Mouse (Mus musculus) MEL (cell line): Measurements from ENCODE around the gene Apod. TPM values are rescaled to one million over a fixed set of nuclear protein-coding genes. Genes with fewer than 3 reads are reported as not detected.

Experiments
- DNase-seq: peaks from one replicate; pipeline ENCODE4 v3.0.0; 2011; ENCODE audit warnings: low read depth, low spot score
- H3K27ac ChIP-seq: 2 replicates; pipeline ENCODE4 v1.5.1; 2012; ENCODE audit warnings: low read depth, mild to moderate bottlenecking, control low read depth, low read length, moderate library complexity; ENCODE audit not compliant: control insufficient read depth
- H3K27me3 ChIP-seq, 2 experiments: fragments of 150-350 bp in 1 of 2; sonication (generic) in 1 of 2; 2 replicates each; pipeline ENCODE4 v1.6.1; 2012; ENCODE audit warnings: low read length in 2 of 2, mild to moderate bottlenecking in 2 of 2, improper control_type of control experiment in 1 of 2, moderate library complexity in 1 of 2; ENCODE audit not compliant: insufficient read depth in 2 of 2, control insufficient read depth in 1 of 2
- H3K36me3 ChIP-seq, 2 experiments: 2 replicates each; pipeline ENCODE4 v1.6.1; 2012 to 2014; ENCODE audit warnings: low read length in 2 of 2, improper control_type of control experiment in 1 of 2, inconsistent platforms in 1 of 2, mild to moderate bottlenecking in 1 of 2; ENCODE audit not compliant: insufficient read depth in 2 of 2, control insufficient read depth in 1 of 2
- H3K4me1 ChIP-seq, 2 experiments: fragments of 150-350 bp in 1 of 2; sonication (generic) in 1 of 2; 2 replicates each; pipeline ENCODE4 v1.6.1; 2012; ENCODE audit warnings: low read length in 2 of 2, improper control_type of control experiment in 1 of 2, mild to moderate bottlenecking in 1 of 2; ENCODE audit not compliant: insufficient read depth in 2 of 2, control insufficient read depth in 1 of 2
- H3K4me3 ChIP-seq, 2 experiments: fragments of 150-350 bp in 1 of 2; sonication (generic) in 1 of 2; 2 replicates each; pipeline ENCODE4 v1.5.1; 2012; ENCODE audit warnings: low read depth in 2 of 2, low read length in 2 of 2, mild to moderate bottlenecking in 2 of 2, moderate library complexity in 2 of 2, control low read depth in 1 of 2, improper control_type of control experiment in 1 of 2; ENCODE audit not compliant: control insufficient read depth in 1 of 2, insufficient read depth in 1 of 2
- H3K79me2 ChIP-seq: 2 replicates; pipeline ENCODE4 v1.6.1; 2012; ENCODE audit warnings: mild to moderate bottlenecking, low read length, moderate library complexity; ENCODE audit not compliant: control insufficient read depth, poor library complexity, insufficient read depth
- H3K9ac ChIP-seq: 2 replicates; pipeline ENCODE4 v1.6.1; 2012; ENCODE audit warnings: low read depth, mild to moderate bottlenecking, control low read depth, low read length, moderate library complexity; ENCODE audit not compliant: control insufficient read depth, poor library complexity, severe bottlenecking
- H3K9me3 ChIP-seq: fragments of 150-350 bp; sonication (generic); replicated peaks from 2 replicates; pipeline ENCODE4 v1.6.1; 2012; ENCODE audit warnings: mild to moderate bottlenecking, low read length, improper control_type of control experiment, moderate library complexity; ENCODE audit not compliant: insufficient read depth
- CHD1 ChIP-seq: IDR thresholded peaks from 2 replicates; pipeline ENCODE4 v1.6.1; 2012; ENCODE audit warnings: low read depth, mild to moderate bottlenecking, inconsistent platforms, low read length, improper control_type of control experiment
- CHD2 ChIP-seq: IDR thresholded peaks from 2 replicates; pipeline ENCODE4 v1.6.1; 2011; ENCODE audit warnings: low read length, improper control_type of control experiment
- CTCF ChIP-seq, 3 experiments: IDR thresholded peaks in 2 of 3; conservative IDR thresholded peaks in 1 of 3; 2 replicates each; pipeline ENCODE4 v1.5.1; 2011 to 2012; ENCODE audit warnings: low read length in 3 of 3, low read depth in 2 of 3, mild to moderate bottlenecking in 2 of 3, improper control_type of control experiment in 1 of 3, inconsistent platforms in 1 of 3, mixed read lengths in 1 of 3, moderate library complexity in 1 of 3; ENCODE audit not compliant: control insufficient read depth in 1 of 3, insufficient read depth in 1 of 3, poor library complexity in 1 of 3, severe bottlenecking in 1 of 3
- E2F4 ChIP-seq: IDR thresholded peaks from 2 replicates; pipeline ENCODE4 v1.6.1; 2011; ENCODE audit warnings: low read depth, low read length, improper control_type of control experiment, borderline replicate concordance
- ELF1 ChIP-seq: IDR thresholded peaks from 2 replicates; pipeline ENCODE4 v1.6.1; 2014; ENCODE audit warnings: low read depth, mild to moderate bottlenecking, inconsistent platforms, low read length, improper control_type of control experiment, moderate library complexity
- ETS1 ChIP-seq: IDR thresholded peaks from 2 replicates; pipeline ENCODE4 v1.6.1; 2012; ENCODE audit warnings: low read depth, mild to moderate bottlenecking, inconsistent platforms, low read length, improper control_type of control experiment, moderate library complexity
- GABPA ChIP-seq: IDR thresholded peaks from 2 replicates; pipeline ENCODE4 v1.6.1; 2012; ENCODE audit warnings: low read depth, mild to moderate bottlenecking, inconsistent platforms, low read length, improper control_type of control experiment, moderate library complexity
- GATA1 ChIP-seq: IDR thresholded peaks from 2 replicates; pipeline ENCODE4 v1.6.1; 2011; ENCODE audit warnings: low read depth, low read length, improper control_type of control experiment
- HCFC1 ChIP-seq: IDR thresholded peaks from 2 replicates; pipeline ENCODE4 v1.6.1; 2012; ENCODE audit warnings: low read depth, mild to moderate bottlenecking, inconsistent platforms, low read length, improper control_type of control experiment, moderate library complexity
- JUND ChIP-seq: IDR thresholded peaks from 2 replicates; pipeline ENCODE4 v1.6.1; 2011; ENCODE audit warnings: low read depth, mild to moderate bottlenecking, improper control_type of control experiment, low read length
- KAT2A ChIP-seq: conservative IDR thresholded peaks from 2 replicates; pipeline ENCODE4 v1.6.1; 2012; ENCODE audit warnings: low read depth, low read length, improper control_type of control experiment, inconsistent platforms
- MAZ ChIP-seq: IDR thresholded peaks from 2 replicates; pipeline ENCODE4 v1.6.1; 2012; ENCODE audit warnings: low read depth, mild to moderate bottlenecking, inconsistent platforms, low read length, improper control_type of control experiment
- MEF2A ChIP-seq: IDR thresholded peaks from 2 replicates; pipeline ENCODE4 v1.6.1; 2014; ENCODE audit warnings: low read depth, mild to moderate bottlenecking, inconsistent platforms, low read length, improper control_type of control experiment; ENCODE audit not compliant: poor library complexity, insufficient replicate concordance, severe bottlenecking; ENCODE audit errors: extremely low read depth
- MYB ChIP-seq: IDR thresholded peaks from 2 replicates; pipeline ENCODE4 v1.6.1; 2011; ENCODE audit warnings: mild to moderate bottlenecking, low read depth, low read length, improper control_type of control experiment
- POLR2A ChIP-seq, 2 experiments: IDR thresholded peaks; 2 replicates each; pipeline ENCODE4 v1.6.1; 2011 to 2012; ENCODE audit warnings: low read length in 2 of 2, mild to moderate bottlenecking in 2 of 2, control low read depth in 1 of 2, improper control_type of control experiment in 1 of 2, low read depth in 1 of 2, moderate library complexity in 1 of 2; ENCODE audit not compliant: control insufficient read depth in 1 of 2, insufficient read depth in 1 of 2, poor library complexity in 1 of 2
- POLR2AphosphoS5 ChIP-seq: IDR thresholded peaks from 2 replicates; pipeline ENCODE4 v1.6.1; 2012; ENCODE audit warnings: low read depth, borderline replicate concordance, mild to moderate bottlenecking, inconsistent platforms, low read length, moderate library complexity, mixed read lengths
- RAD21 ChIP-seq: IDR thresholded peaks from 2 replicates; pipeline ENCODE4 v1.6.1; 2011; ENCODE audit warnings: mild to moderate bottlenecking, low read depth, low read length, improper control_type of control experiment
- RCOR1 ChIP-seq: IDR thresholded peaks from 2 replicates; pipeline ENCODE4 v1.6.1; 2012; ENCODE audit warnings: low read depth, mild to moderate bottlenecking, inconsistent platforms, low read length, improper control_type of control experiment
- SIN3A ChIP-seq: IDR thresholded peaks from 2 replicates; pipeline ENCODE4 v1.6.1; 2012; ENCODE audit warnings: low read length, improper control_type of control experiment, inconsistent platforms
- SMC3 ChIP-seq: IDR thresholded peaks from 2 replicates; pipeline ENCODE4 v1.6.1; 2011; ENCODE audit warnings: low read depth, low read length, improper control_type of control experiment
- TBP ChIP-seq: IDR thresholded peaks from 2 replicates; pipeline ENCODE4 v1.8.0; 2011; ENCODE audit warnings: low read depth, low read length, improper control_type of control experiment
- TCF12 ChIP-seq: IDR thresholded peaks from 2 replicates; pipeline ENCODE4 v1.6.1; 2014; ENCODE audit warnings: low read depth, mild to moderate bottlenecking, inconsistent platforms, low read length, improper control_type of control experiment, moderate library complexity
- ZKSCAN1 ChIP-seq: IDR thresholded peaks from 2 replicates; pipeline ENCODE4 v1.6.1; 2012; ENCODE audit warnings: low read depth, mild to moderate bottlenecking, inconsistent platforms, low read length, improper control_type of control experiment, moderate library complexity
- polyA plus RNA-seq, 2 experiments: library from polyadenylated mRNA; stranded (reverse) in 1 of 2; unstranded in 1 of 2; fragments of >175 nt in 1 of 2; fragments of >200 nt in 1 of 2; gene quantifications; 2 replicates each; pipeline versions ENCODE4 v1.2.1 to v1.2.4; 2012; ENCODE audit warnings: low replicate concordance in 2 of 2, low read depth in 1 of 2; ENCODE audit not compliant: insufficient read length in 2 of 2, insufficient read depth in 1 of 2, missing spikeins in 1 of 2
- total RNA-seq: library from RNA; depleted of rRNA; stranded (reverse); fragments of 300-350 nt; gene quantifications from 2 replicates; pipeline ENCODE4 v1.2.3, GENCODE M21; 2012

Apod gene
- total and polyA plus RNA-seq, 3 experiments: not detected

DNA sequence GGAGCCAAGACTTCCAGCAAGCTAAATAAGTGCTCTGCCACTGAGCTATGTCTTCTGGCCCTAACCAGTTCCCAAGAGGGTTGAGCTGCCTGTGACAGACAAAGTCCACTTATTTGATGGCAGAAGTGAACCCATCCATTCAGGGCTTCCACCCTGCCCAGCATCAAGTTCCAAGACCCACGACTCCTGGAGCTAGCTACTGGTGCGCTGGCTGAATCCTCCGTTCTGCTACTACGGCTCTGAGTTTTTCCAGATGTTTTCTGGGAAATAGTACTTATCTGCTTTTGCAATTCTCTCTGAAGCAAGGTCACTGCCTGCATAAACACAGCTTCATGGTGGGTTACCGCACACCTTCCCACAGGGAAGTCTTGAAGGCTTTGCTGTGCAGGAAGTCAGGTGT, 11.4 kb upstream of the Apod start:
- H3K79me2 ChIP-seq: no peaks in the 10 kb centered on the region
- no peak for DNase-seq
- no peaks in the 10 kb centered on the region for H3K36me3 ChIP-seq
- no peak overlapping the region for H3K9ac ChIP-seq
- H3K4me1 ChIP-seq: no peaks in the 10 kb centered on the region
- H3K4me3 ChIP-seq: no peak overlapping the region
- no peak for TF ChIP-seq TCF12
- TF ChIP-seq MAZ: no peak
- TF ChIP-seq ZKSCAN1: no peak
- no peak for TF ChIP-seq CHD2
- TF ChIP-seq SIN3A: no peak
- TF ChIP-seq MEF2A: no peak
- no peak for TF ChIP-seq RCOR1
- no peak for TF ChIP-seq TBP
- no peak for TF ChIP-seq SMC3
- TF ChIP-seq ELF1: no peak
- TF ChIP-seq GABPA: no peak
- no peak for TF ChIP-seq POLR2A (IDR thresholded peaks at IDR 0.05; ENCODE audit: control insufficient read depth in 1 of 2, insufficient read depth in 1 of 2, low read depth in 1 of 2, low read length in 2 of 2, poor library complexity in 1 of 2)
- TF ChIP-seq GATA1: no peak
- no peak for TF ChIP-seq MYB
- TF ChIP-seq HCFC1: no peak
- no peak for TF ChIP-seq RAD21
- TF ChIP-seq CHD1: no peak
- H3K27ac ChIP-seq: no peak overlapping the region
- peaks cover 0 to 2% of the 10 kb centered on the region in 2 experiments; a peak in 3 of 4 replicates for H3K27me3 ChIP-seq
- no peaks in the 10 kb centered on the region for H3K9me3 ChIP-seq

- H3K27ac ChIP-seq: no peak overlapping the region
- TF ChIP-seq ETS1 (no peak), POLR2A (IDR thresholded peaks at IDR 0.05; ENCODE audit: control insufficient read depth in 1 of 2, insufficient read depth in 1 of 2, low read depth in 1 of 2, low read length in 2 of 2, poor library complexity in 1 of 2) (no peak), CHD2 (no peak), GABPA (no peak), SMC3 (no peak), ELF1 (no peak), CTCF (IDR thresholded peaks at IDR 0.05 in 2 of 3, conservative IDR thresholded peaks at IDR 0.05 in 1 of 3; ENCODE audit: control insufficient read depth in 1 of 3, insufficient read depth in 1 of 3, low read depth in 2 of 3, low read length in 3 of 3, poor library complexity in 1 of 3, severe bottlenecking in 1 of 3) (no peak), JUND (no peak), POLR2AphosphoS5 (no peak), KAT2A (no peak), MYB (no peak), E2F4 (no peak), RCOR1 (no peak)
- TF ChIP-seq, all 39 proteins: peak for 0
- DNase-seq: no peak
- Histone ChIP-seq H3K4me3 (no peak overlapping the region), H3K9ac (no peak overlapping the region), H3K36me3 (no peaks in the 10 kb centered on the region), H3K4me1 (no peaks in the 10 kb centered on the region), H3K9me3 (no peaks in the 10 kb centered on the region), H3K27me3 (peaks cover 0 to 2% of the 10 kb centered on the region in 2 experiments; a peak in 3 of 4 replicates), H3K79me2 (no peaks in the 10 kb centered on the region)
Observed at GRCm38 (mm10) chr16:31325120-31325519, 10.5 kb upstream of the Apod start.
